11 mouse cellular contexts compared by ENCODE assay signal in the genomic region with DNA sequence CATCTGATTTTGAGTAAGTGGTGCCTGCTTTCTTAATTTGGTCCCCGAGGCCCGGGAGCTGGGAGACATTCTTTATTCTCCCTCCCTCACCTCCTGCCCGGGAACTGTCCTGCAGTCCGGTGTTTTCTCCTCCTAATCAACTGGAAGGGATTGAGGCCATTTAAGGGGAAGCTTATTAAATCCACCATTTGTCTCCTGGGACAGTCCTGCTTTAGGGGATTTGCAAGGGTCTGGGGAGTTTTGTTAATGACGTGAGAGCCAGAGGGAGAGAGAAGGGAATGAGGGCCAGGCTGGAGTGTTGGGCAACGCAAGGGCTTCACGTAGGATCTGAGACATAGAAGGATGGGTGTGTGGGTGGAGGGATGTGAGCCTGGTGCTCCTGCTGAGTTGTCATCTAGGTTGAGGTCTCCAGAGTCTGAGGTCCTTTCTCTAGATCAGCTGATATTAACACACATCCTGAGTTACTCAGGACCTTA.
DNase-seq lines count a peak whose midpoint lies in the region; ATAC-seq and TF ChIP-seq lines count a peak whose summit lies in the region.
"Had no signal": no experiment of that assay in that cellular context is flagged by ENCODE, and none has a peak within 500 bp of the region (broad histone marks: within the 10 kb centered on the region; RNA-seq: fewer than 3 reads in every experiment).

No protein-coding gene starts in this region.

- H3K27ac ChIP-seq in heart, embryonic 14.5 days (replicated peaks in 1 of 2; ENCODE audit: control insufficient read depth in 1 of 2, insufficient read depth in 1 of 2, low read depth in 2 of 2, low read length in 2 of 2), result peak overlapping the region; percentile 85 to 93
- H3K27ac ChIP-seq in cortical plate, adult 2 months (ENCODE audit: insufficient read depth, low read length), result peak overlapping the region; percentile 73
- H3K27ac ChIP-seq in hindbrain, embryonic 13.5 days, result no peak overlapping the region
- no peak overlapping the region for H3K27ac ChIP-seq in midbrain, embryonic 13.5 days
- H3K27ac ChIP-seq: liver, embryonic 14.5 days had no signal

- ATAC-seq in heart, embryonic 14.5 days (ENCODE audit: insufficient number of reproducible peaks, insufficient read depth, low FRiP score, low read depth), result no peak
- ATAC-seq in hindbrain, embryonic 13.5 days (ENCODE audit: low FRiP score), result no peak
- no peak for ATAC-seq in midbrain, embryonic 13.5 days
- ATAC-seq in activated CD4-positive, CD25-positive, alpha-beta regulatory T cell, adult 4 months, result no peak

- H3K36me3 ChIP-seq in heart, embryonic 14.5 days (ENCODE audit: control insufficient read depth, insufficient read depth, low read length), result no peaks in the 10 kb centered on the region
- no peaks in the 10 kb centered on the region for H3K36me3 ChIP-seq in hindbrain, embryonic 13.5 days
- H3K36me3 ChIP-seq in midbrain, embryonic 13.5 days, result no peaks in the 10 kb centered on the region

- no peak for TF ChIP-seq POLR2A in cortical plate, adult 2 months (IDR thresholded peaks at IDR 0.05; ENCODE audit: extremely low read depth, insufficient read depth, low read length)

- no peaks in the 10 kb centered on the region for H3K27me3 ChIP-seq in heart, embryonic 14.5 days (ENCODE audit: control insufficient read depth, insufficient read depth, low read length)
- peaks cover 10% of the 10 kb centered on the region; the same call in 1 of the 2 replicates for H3K27me3 ChIP-seq in hindbrain, embryonic 13.5 days
- peaks cover 22% of the 10 kb centered on the region for H3K27me3 ChIP-seq in midbrain, embryonic 13.5 days

- TF ChIP-seq CTCF in cortical plate, adult 2 months (IDR thresholded peaks at IDR 0.05; ENCODE audit: extremely low read depth, insufficient read depth, low read length), result no peak

- DNase-seq in heart, adult 8-10 months (ENCODE audit: low spot score), result no peak
- no peak for DNase-seq in left cerebral cortex, postnatal 25 days (ENCODE audit: low spot score in 2 of 2)
- no peak for DNase-seq in urinary bladder, postnatal 36 days (ENCODE audit: low spot score in 2 of 2)
- DNase-seq: adrenal gland, postnatal 25 days; embryo, embryonic 11 days had no signal

- peak overlapping the region; percentile 60 for H3K9ac ChIP-seq in heart, embryonic 14.5 days (ENCODE audit: low read length)
- H3K9ac ChIP-seq in hindbrain, embryonic 13.5 days, result no peak overlapping the region
- no peak overlapping the region for H3K9ac ChIP-seq in midbrain, embryonic 13.5 days (replicated peaks)
- H3K9ac ChIP-seq: liver, embryonic 14.5 days had no signal

- intact Hi-C loops in left cerebral cortex, postnatal 25 days (cut with DNase I), result no loop called here

- H3K4me3 ChIP-seq in heart, embryonic 14.5 days (ENCODE audit: control insufficient read depth in 1 of 2, insufficient read depth in 1 of 2, low read depth in 1 of 2, low read length in 2 of 2), result peak overlapping the region; percentile 20
- H3K4me3 ChIP-seq in cortical plate, adult 2 months (ENCODE audit: insufficient read depth, low read length), result no peak overlapping the region
- H3K4me3 ChIP-seq in hindbrain, embryonic 13.5 days, result no peak overlapping the region
- no peak overlapping the region for H3K4me3 ChIP-seq in midbrain, embryonic 13.5 days (replicated peaks)

- H3K9me3 ChIP-seq in heart, embryonic 14.5 days (ENCODE audit: control insufficient read depth, low read length), result peaks cover 12% of the 10 kb centered on the region; the same call in 1 of the 2 replicates
- 0 out of 2 replicates have a peak, but pooled peaks cover 4% of the 10 kb centered on the region for H3K9me3 ChIP-seq in hindbrain, embryonic 13.5 days
- H3K9me3 ChIP-seq in midbrain, embryonic 13.5 days, result peaks cover 6% of the 10 kb centered on the region; the same call in 1 of the 2 replicates

- peak overlapping the region; percentile 55 for H3K4me2 ChIP-seq in heart, embryonic 14.5 days (ENCODE audit: low read length)
- peak overlapping the region; percentile 31 for H3K4me2 ChIP-seq in hindbrain, embryonic 13.5 days
- peak overlapping the region; percentile 25 for H3K4me2 ChIP-seq in midbrain, embryonic 13.5 days (replicated peaks)

- 3% methylated on average over 7 of the region's 7 CpGs for WGBS in heart, embryonic 14.5 days
- WGBS in hindbrain, embryonic 13.5 days, result 6% methylated on average over 7 of the region's 7 CpGs
- WGBS in midbrain, embryonic 13.5 days, result 3% methylated on average over 7 of the region's 7 CpGs

- peaks cover 32 to 47% of the 10 kb centered on the region in 2 experiments for H3K4me1 ChIP-seq in heart, embryonic 14.5 days (ENCODE audit: control insufficient read depth in 2 of 2, insufficient read depth in 2 of 2, low read length in 2 of 2)
- peaks cover 16% of the 10 kb centered on the region; the same call in 1 of the 2 replicates for H3K4me1 ChIP-seq in cortical plate, adult 2 months (ENCODE audit: control insufficient read depth, insufficient read depth, low read length)
- H3K4me1 ChIP-seq in hindbrain, embryonic 13.5 days (replicated peaks), result peaks cover 54% of the 10 kb centered on the region
- H3K4me1 ChIP-seq in midbrain, embryonic 13.5 days (replicated peaks), result peaks cover 58% of the 10 kb centered on the region

Comparison
In these comparisons a context has a peak if more than half of its experiments do, and no peak if none do; other contexts are left out.
1. H3K27ac ChIP-seq: peak in heart, embryonic 14.5 days (2 of 2) and cortical plate, adult 2 months (single experiment); none in hindbrain, embryonic 13.5 days (single experiment) and midbrain, embryonic 13.5 days (single experiment).
2. H3K4me3 ChIP-seq: peak in heart, embryonic 14.5 days (2 of 2); none in cortical plate, adult 2 months (single experiment), hindbrain, embryonic 13.5 days (single experiment) and midbrain, embryonic 13.5 days (single experiment).
3. Peak in every context shown above with its lines, with median percentiles within 50 percentile points of each other: H3K4me2 ChIP-seq.